Mouse (Mus musculus): ENCODE data around the gene Spag6. TPM values are rescaled to one million over a fixed set of nuclear protein-coding genes. Genes with fewer than 3 reads are reported as not detected.

Spag6 gene
- polyA plus RNA-seq, 1 experiment from 2014 or later, result not detected

GRCm38 (mm10) chr2:18718521-18718920 lies 24.7 kb downstream of the Spag6 start:
- no peak overlapping the region for H3K27ac ChIP-seq (ENCODE audit: low read length)
- no peak overlapping the region for H3K4me3 ChIP-seq (ENCODE audit: low read length)
- no peaks in the 10 kb centered on the region for H3K27me3 ChIP-seq (ENCODE audit: insufficient read depth, low read length)
- no peak overlapping the region for H3K4me2 ChIP-seq (replicated peaks; ENCODE audit: low read depth, low read length)
- no peaks in the 10 kb centered on the region for H3K36me3 ChIP-seq (ENCODE audit: insufficient read depth, low read length)
- 86% methylated on average over 4 of the region's 4 CpGs for WGBS
- no peak for ATAC-seq (ENCODE audit: low FRiP score, low TSS enrichment)
- H3K4me1 ChIP-seq (ENCODE audit: insufficient read depth, low read length), result no peaks in the 10 kb centered on the region
- no peaks in the 10 kb centered on the region for H3K9me3 ChIP-seq (ENCODE audit: low read length)
- H3K9ac ChIP-seq (replicated peaks; ENCODE audit: low read length), result no peak overlapping the region

- no peak for ATAC-seq (ENCODE audit: low FRiP score, low TSS enrichment)
- Histone ChIP-seq H3K27me3 (ENCODE audit: insufficient read depth, low read length) (no peaks in the 10 kb centered on the region), H3K9ac (replicated peaks; ENCODE audit: low read length) (no peak overlapping the region), H3K27ac (ENCODE audit: low read length) (no peak overlapping the region), H3K36me3 (ENCODE audit: insufficient read depth, low read length) (no peaks in the 10 kb centered on the region), H3K4me2 (replicated peaks; ENCODE audit: low read depth, low read length) (no peak overlapping the region), H3K4me1 (ENCODE audit: insufficient read depth, low read length) (no peaks in the 10 kb centered on the region), H3K4me3 (ENCODE audit: low read length) (no peak overlapping the region), H3K9me3 (ENCODE audit: low read length) (no peaks in the 10 kb centered on the region)
- 63% methylated on average over 3 of the region's 3 CpGs for WGBS
Observed at GRCm38 (mm10) chr2:18722208-18722830, 28.5 kb downstream of the Spag6 start.

GRCm38 (mm10) chr2:18724462-18724861 lies 30.6 kb downstream of the Spag6 start:
- no peaks in the 10 kb centered on the region for H3K9me3 ChIP-seq (ENCODE audit: low read length)
- 87% methylated on average over 1 of the region's 1 CpGs for WGBS
- ATAC-seq (ENCODE audit: low FRiP score, low TSS enrichment), result no peak
- H3K9ac ChIP-seq (replicated peaks; ENCODE audit: low read length), result no peak overlapping the region
- H3K27ac ChIP-seq (ENCODE audit: low read length), result no peak overlapping the region
- no peak overlapping the region for H3K4me3 ChIP-seq (ENCODE audit: low read length)
- no peaks in the 10 kb centered on the region for H3K36me3 ChIP-seq (ENCODE audit: insufficient read depth, low read length)
- H3K4me2 ChIP-seq (replicated peaks; ENCODE audit: low read depth, low read length), result no peak overlapping the region
- H3K4me1 ChIP-seq (ENCODE audit: insufficient read depth, low read length), result no peaks in the 10 kb centered on the region
- H3K27me3 ChIP-seq (ENCODE audit: insufficient read depth, low read length), result no peaks in the 10 kb centered on the region

GRCm38 (mm10) chr2:18725880-18726279 lies 32.0 kb downstream of the Spag6 start:
- ATAC-seq (ENCODE audit: low FRiP score, low TSS enrichment), result no peak
- 71% methylated on average over 4 of the region's 4 CpGs for WGBS
- no peaks in the 10 kb centered on the region for H3K36me3 ChIP-seq (ENCODE audit: insufficient read depth, low read length)
- H3K4me3 ChIP-seq (ENCODE audit: low read length), result no peak overlapping the region
- no peaks in the 10 kb centered on the region for H3K4me1 ChIP-seq (ENCODE audit: insufficient read depth, low read length)
- H3K9me3 ChIP-seq (ENCODE audit: low read length), result no peaks in the 10 kb centered on the region
- no peak overlapping the region for H3K27ac ChIP-seq (ENCODE audit: low read length)
- no peaks in the 10 kb centered on the region for H3K27me3 ChIP-seq (ENCODE audit: insufficient read depth, low read length)
- no peak overlapping the region for H3K4me2 ChIP-seq (replicated peaks; ENCODE audit: low read depth, low read length)
- no peak overlapping the region for H3K9ac ChIP-seq (replicated peaks; ENCODE audit: low read length)

- no peak for ATAC-seq (ENCODE audit: low FRiP score, low TSS enrichment)
- WGBS, result 12% methylated on average over 9 of the region's 9 CpGs
- Histone ChIP-seq H3K27me3 (ENCODE audit: insufficient read depth, low read length) (no peaks in the 10 kb centered on the region), H3K36me3 (ENCODE audit: insufficient read depth, low read length) (no peaks in the 10 kb centered on the region), H3K9me3 (ENCODE audit: low read length) (no peaks in the 10 kb centered on the region), H3K4me2 (replicated peaks; ENCODE audit: low read depth, low read length) (no peak overlapping the region), H3K4me3 (ENCODE audit: low read length) (no peak overlapping the region), H3K27ac (ENCODE audit: low read length) (no peak overlapping the region), H3K9ac (replicated peaks; ENCODE audit: low read length) (no peak overlapping the region), H3K4me1 (ENCODE audit: insufficient read depth, low read length) (no peaks in the 10 kb centered on the region)
Observed at GRCm38 (mm10) chr2:18731718-18732117, 37.9 kb downstream of the Spag6 start.

GRCm38 (mm10) chr2:18734394-18735127 lies 40.7 kb downstream of the Spag6 start:
- Histone ChIP-seq H3K4me3 (ENCODE audit: low read length) (no peak overlapping the region), H3K36me3 (ENCODE audit: insufficient read depth, low read length) (no peaks in the 10 kb centered on the region), H3K9ac (replicated peaks; ENCODE audit: low read length) (no peak overlapping the region), H3K4me2 (replicated peaks; ENCODE audit: low read depth, low read length) (no peak overlapping the region), H3K27ac (ENCODE audit: low read length) (no peak overlapping the region), H3K4me1 (ENCODE audit: insufficient read depth, low read length) (no peaks in the 10 kb centered on the region), H3K9me3 (ENCODE audit: low read length) (no peaks in the 10 kb centered on the region), H3K27me3 (ENCODE audit: insufficient read depth, low read length) (no peaks in the 10 kb centered on the region)
- no peak for ATAC-seq (ENCODE audit: low FRiP score, low TSS enrichment)
- 57% methylated on average over 5 of the region's 5 CpGs for WGBS

GRCm38 (mm10) chr2:18737040-18737439 lies 43.2 kb downstream of the Spag6 start:
- WGBS, result 51% methylated on average over 8 of the region's 8 CpGs
- Histone ChIP-seq H3K4me3 (ENCODE audit: low read length) (no peak overlapping the region), H3K4me1 (ENCODE audit: insufficient read depth, low read length) (no peaks in the 10 kb centered on the region), H3K27ac (ENCODE audit: low read length) (no peak overlapping the region), H3K4me2 (replicated peaks; ENCODE audit: low read depth, low read length) (no peak overlapping the region), H3K36me3 (ENCODE audit: insufficient read depth, low read length) (no peaks in the 10 kb centered on the region), H3K9ac (replicated peaks; ENCODE audit: low read length) (no peak overlapping the region), H3K9me3 (ENCODE audit: low read length) (no peaks in the 10 kb centered on the region), H3K27me3 (ENCODE audit: insufficient read depth, low read length) (no peaks in the 10 kb centered on the region)
- no peak for ATAC-seq (ENCODE audit: low FRiP score, low TSS enrichment)

- no peak overlapping the region for H3K4me2 ChIP-seq (replicated peaks; ENCODE audit: low read depth, low read length)
- H3K4me3 ChIP-seq (ENCODE audit: low read length), result no peak overlapping the region
- H3K4me1 ChIP-seq (ENCODE audit: insufficient read depth, low read length), result no peaks in the 10 kb centered on the region
- no peak for ATAC-seq (ENCODE audit: low FRiP score, low TSS enrichment)
- no peak overlapping the region for H3K9ac ChIP-seq (replicated peaks; ENCODE audit: low read length)
- H3K9me3 ChIP-seq (ENCODE audit: low read length), result no peaks in the 10 kb centered on the region
- H3K27me3 ChIP-seq (ENCODE audit: insufficient read depth, low read length), result no peaks in the 10 kb centered on the region
- no peak overlapping the region for H3K27ac ChIP-seq (ENCODE audit: low read length)
- H3K36me3 ChIP-seq (ENCODE audit: insufficient read depth, low read length), result no peaks in the 10 kb centered on the region
- 43% methylated on average over 2 of the region's 2 CpGs for WGBS
Observed at GRCm38 (mm10) chr2:18739216-18739615, 45.4 kb downstream of the Spag6 start.

GRCm38 (mm10) chr2:18756144-18756543 lies 62.3 kb downstream of the Spag6 start:
- Histone ChIP-seq H3K9ac (replicated peaks; ENCODE audit: low read length) (no peak overlapping the region), H3K4me1 (ENCODE audit: insufficient read depth, low read length) (0 out of 2 replicates have a peak, but pooled peaks cover 3% of the 10 kb centered on the region), H3K27ac (ENCODE audit: low read length) (no peak overlapping the region), H3K27me3 (ENCODE audit: insufficient read depth, low read length) (no peaks in the 10 kb centered on the region), H3K9me3 (ENCODE audit: low read length) (no peaks in the 10 kb centered on the region), H3K4me3 (ENCODE audit: low read length) (no peak overlapping the region), H3K36me3 (ENCODE audit: insufficient read depth, low read length) (no peaks in the 10 kb centered on the region), H3K4me2 (replicated peaks; ENCODE audit: low read depth, low read length) (no peak overlapping the region)
- WGBS, result 37% methylated on average over 2 of the region's 2 CpGs
- ATAC-seq (ENCODE audit: low FRiP score, low TSS enrichment), result no peak

GRCm38 (mm10) chr2:18764846-18765245 lies 71.0 kb downstream of the Spag6 start:
- H3K4me3 ChIP-seq (ENCODE audit: low read length), result no peak overlapping the region
- H3K27ac ChIP-seq (ENCODE audit: low read length), result no peak overlapping the region
- no peaks in the 10 kb centered on the region for H3K36me3 ChIP-seq (ENCODE audit: insufficient read depth, low read length)
- H3K27me3 ChIP-seq (ENCODE audit: insufficient read depth, low read length), result no peaks in the 10 kb centered on the region
- H3K9me3 ChIP-seq (ENCODE audit: low read length), result no peaks in the 10 kb centered on the region
- ATAC-seq (ENCODE audit: low FRiP score, low TSS enrichment), result no peak
- no peak overlapping the region for H3K4me2 ChIP-seq (replicated peaks; ENCODE audit: low read depth, low read length)
- H3K9ac ChIP-seq (replicated peaks; ENCODE audit: low read length), result no peak overlapping the region
- H3K4me1 ChIP-seq (ENCODE audit: insufficient read depth, low read length), result peaks cover 12% of the 10 kb centered on the region
- 59% methylated on average over 2 of the region's 2 CpGs for WGBS

Measured in kidney, embryonic 16.5 days (tissue).